Mouse (Mus musculus) MEL-GATA-1-ER (cell line): ENCODE results near the gene Fam173a.
"Not testable (repeated sequence)": the region's sequence is repeated elsewhere in the genome, so short reads cannot be mapped to it uniquely, and the experiment has no call there.

Source experiments
- DNase-seq: peaks from one replicate; pipeline ENCODE4 v3.0.0-alpha.2; 2012; ENCODE audit warnings: low read depth; ENCODE audit errors: extremely low read depth

The Fam173a gene

DNA sequence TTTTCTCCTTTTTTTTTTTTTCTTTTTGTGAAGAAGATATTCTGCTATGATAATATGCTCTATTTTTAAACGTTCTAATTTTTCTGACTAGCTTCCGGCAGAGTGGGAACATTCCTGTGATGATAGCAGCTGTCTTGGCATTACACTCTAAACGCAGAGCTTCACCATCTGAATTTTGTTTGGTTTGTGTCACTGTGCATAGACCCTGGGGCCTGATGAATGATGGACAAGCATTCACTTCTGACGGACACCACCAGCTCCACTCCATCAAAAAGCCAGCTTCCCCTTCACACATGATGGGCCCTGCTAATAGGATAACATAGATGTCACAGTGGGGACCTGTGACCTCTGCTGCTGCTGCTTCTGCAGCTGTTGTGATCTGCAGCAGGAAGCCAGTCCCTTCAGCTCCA lies 31.1 kb downstream of the Fam173a start:
- no peak for DNase-seq

DNA sequence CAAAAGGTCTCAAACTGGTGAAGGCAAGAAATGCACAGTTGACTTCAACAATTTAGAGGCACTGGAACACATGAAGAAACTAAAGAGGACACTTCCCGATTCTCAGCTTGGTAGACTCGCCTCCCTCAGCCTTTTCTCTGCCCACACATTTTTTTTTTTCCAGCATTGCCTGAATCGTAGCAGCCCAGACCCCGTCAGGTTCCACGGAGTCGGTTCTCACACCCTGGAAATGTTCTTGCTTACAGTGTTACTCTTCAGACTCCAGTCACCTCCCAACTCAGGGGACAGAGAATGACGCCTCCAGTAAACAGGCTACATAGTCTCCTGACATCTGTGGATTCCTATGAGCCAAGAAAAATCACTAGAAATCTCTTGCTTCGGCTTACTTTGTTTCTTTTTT lies 32.6 kb downstream of the Fam173a start:
- no peak for DNase-seq

DNA sequence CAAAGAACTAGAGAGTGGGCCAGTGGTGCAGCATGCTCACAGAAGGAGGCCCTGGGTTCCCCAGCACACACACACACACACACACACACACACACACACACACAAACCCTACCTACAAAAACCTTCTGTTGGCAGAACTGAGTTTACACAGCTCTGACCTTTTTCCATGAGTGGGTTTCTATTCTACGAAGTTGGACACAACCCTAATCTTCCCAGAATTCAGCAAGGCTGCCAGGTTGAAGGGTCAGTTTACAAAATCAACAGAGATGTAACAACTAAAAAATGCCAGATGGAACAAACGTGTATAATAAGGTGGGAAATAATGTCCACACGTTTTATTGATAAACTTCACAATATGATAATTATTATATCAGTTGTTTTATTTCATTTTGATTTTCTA lies 35.0 kb downstream of the Fam173a start:
- no peak for DNase-seq

DNA sequence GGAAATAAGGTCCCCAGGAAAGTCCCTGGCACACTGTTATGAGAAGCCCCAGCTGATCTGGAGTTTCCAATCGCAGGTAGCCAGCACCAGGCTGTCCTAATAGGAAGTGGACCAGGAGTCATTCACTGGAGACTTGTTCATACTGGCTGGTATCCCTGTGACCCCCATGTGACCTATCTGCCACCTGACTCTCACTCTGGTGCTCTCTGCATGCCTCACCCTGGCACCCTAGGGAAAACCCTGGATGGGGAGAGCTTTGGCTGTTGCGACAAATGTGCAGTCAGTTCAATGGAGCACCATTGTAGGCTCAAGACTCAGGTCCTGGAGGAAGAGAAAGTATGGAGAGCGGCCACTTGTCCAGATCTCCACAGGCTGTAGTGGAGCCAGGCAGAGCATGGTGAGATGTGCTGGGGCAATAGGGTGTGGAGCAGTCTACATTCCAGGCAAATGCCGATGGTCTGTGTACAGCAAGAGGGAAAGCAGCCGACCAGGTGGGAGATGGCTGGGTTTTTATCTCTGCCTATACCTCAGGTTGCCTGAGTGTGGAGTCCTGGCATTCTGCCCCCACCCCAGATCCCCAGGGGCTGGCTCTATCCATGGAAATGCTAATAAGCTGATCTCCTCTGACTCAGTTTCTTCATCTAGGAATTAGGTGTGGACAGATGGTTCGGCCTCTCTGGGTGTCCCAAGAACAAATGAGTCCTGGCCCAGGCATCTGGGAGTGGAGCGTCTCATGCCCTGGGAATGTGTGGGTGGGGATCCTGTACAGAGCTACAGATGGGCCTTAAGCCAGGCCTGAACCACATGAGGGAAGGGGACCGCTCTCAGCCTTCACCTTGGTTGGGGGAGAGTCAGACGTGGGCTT lies 36.1 kb downstream of the Fam173a start:
- no peak for DNase-seq

DNA sequence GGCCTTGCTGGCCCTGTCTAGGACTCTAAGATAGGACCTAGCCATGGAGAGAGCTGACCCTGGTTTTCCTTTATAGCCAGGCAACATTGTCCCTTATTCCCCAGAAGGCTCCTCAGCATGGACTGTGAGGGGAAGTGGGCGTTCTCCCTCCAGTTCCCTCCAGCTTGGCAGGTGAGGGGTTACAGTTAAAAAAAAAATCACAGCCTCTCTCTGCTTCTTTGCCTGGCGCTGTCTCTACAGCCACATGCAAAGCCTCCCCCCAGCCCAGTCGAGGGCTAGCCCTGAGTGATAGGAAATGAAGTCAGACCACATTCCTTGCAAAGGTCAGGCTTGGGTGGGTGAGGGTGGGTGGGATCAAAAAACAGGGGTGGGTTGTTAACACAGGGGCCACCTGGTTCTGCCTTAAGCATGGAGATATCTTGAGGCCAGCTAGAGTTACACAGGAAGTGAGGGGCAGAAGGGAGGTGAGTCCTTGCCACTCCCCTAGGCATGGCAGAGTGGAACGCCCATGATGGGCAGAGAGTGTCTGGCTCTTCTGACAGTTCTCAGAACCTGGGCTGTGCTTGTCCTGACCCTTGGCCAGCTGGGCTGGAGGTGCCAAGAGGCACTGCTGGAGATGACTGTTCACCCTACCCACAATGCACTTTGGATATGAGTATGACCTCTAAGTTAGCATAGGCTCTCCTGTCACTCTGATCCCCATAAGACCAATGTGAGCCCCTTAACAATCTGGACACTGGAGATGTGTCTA lies 36.9 kb downstream of the Fam173a start:
- DNase-seq, result no peak

DNA sequence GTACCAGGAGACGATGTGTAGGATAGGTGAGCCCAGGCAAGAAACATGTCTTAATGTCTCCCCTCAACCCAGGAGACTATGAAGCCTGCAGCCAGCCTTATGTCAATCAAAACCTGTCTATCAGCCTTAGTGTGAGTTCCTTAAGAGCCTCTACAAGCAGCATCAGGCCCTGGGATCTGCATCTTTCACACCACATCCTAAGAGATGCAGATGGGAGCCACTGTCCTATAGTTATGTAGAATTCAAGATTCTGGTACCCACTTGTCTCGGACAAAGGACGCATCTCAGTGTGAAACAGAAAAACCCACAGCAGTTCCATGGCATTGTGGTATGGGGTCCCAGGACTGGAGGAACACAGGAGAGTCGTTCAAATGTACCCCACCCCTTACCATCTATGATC lies 37.6 kb downstream of the Fam173a start:
- DNase-seq, result no peak

DNA sequence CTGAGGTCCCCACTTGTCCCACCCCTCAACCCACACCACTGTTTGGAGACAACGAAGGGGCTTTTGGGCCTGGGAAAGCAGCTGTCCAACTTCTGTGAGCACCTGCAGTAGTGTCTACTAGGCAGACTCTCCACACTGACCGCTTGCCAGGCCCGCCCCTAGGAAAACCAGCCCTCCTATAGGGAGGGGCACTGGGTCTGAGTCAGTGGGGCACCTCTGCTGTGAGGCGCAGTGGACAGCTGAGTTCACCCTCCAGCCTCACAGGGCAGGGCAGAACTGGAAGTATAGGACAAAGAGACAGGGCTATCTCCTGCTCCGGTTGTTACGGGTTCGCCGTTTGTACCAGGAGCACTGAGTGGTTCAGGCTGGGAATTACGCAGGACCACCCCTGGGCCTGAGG lies 38.5 kb downstream of the Fam173a start, which contains the start of gene Msln:
Gene Msln, minus strand, starts transcription at position 138 of the 400 bp plus-strand sequence.
- DNase-seq, result no peak

DNA sequence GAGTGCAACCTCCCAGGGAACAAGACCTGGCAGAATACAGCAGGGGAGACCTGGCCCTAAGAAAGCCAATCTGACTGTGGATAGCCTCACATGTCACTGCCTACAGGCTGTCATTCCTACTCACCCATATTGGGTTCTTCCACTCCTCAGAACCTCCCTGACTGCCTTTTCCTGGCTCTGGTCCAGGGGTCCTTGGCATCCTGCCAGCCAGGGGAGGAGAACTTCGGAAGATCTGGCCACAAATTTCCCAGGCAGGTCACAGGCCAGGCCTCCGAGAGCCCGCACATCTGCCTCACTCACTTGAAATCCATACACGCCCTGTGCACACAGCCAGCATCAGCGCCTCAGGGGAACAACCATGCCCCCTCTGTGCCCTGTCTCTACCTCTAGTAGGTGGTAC lies 41.3 kb downstream of the Fam173a start:
- no peak for DNase-seq

DNA sequence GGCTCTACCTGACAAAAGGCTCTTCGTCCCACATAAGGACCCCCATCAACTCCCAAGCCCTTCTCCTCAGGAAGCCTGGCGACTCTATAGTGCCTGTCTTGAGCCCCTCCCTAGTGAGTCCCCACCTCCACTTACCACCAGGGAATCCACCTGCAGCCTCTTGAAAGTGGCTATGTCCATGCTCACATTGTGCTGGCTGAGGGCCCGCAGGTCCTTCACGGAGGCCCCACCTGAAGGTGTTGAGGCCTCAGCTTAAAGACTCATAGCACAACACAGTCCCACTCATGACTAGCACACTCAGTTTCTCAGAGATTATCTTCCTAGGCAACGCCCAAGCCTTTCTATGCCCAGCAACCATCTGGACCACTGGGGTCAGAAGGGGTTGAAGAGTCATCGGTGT lies 43.4 kb downstream of the Fam173a start:
- DNase-seq, result no peak

DNA sequence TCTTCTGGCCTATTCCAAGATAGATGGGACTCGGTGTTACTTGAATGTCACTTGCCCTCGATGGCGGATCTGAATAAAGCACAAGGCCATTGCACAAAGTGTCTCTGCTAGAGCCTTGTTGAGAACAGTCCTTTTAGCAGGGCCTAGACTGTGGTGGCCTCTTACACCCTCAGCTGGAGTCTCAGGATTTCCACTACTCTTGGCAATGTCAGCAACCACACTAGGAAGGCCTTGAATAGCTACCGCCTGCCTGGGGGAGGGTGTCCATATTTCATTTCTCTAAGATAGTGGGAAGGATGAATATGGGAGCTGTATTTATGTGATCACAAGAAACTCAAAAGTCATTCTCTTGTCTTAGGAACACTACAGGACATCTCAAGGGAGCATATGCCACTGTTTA lies 44.5 kb downstream of the Fam173a start:
- no peak for DNase-seq

DNA sequence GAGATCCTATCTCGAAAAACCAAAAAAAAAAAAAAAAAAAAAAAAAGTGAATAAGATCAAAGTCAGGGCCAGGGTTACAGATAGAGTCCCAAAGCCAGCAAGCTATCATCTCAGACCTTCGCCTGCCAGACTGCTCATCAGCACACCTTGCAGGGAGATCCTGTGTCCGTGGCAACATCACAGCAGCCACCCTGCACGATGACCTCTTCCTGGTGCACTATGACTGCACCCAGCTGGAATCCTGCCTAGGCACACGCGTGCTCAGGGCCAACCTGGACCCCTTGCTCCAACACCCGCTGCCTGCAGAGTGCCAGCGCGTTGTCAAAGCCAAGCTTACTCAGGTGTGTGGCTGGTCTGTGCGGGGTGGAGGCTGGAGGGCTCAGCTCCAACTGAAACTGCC lies 48.4 kb downstream of the Fam173a start:
- no peak for DNase-seq

DNA sequence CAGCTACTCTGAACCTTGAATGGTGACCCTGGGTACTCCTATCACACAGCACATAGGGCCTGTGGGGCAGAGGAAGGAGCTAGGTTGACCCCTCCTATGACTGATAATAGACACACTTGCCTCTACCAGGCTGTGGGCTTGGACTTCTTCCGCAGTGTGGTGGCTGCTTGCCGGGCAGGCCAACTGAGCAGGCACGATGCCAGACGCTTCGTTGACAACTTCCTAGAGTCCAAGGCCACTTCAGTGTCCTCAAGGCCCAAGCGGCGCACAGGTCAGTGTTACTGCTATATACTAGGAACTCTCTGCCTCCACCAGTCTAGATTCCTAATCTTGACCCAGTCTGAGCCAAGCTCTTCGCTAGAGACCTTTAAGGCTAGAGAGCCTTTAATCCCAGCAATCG lies 48.9 kb downstream of the Fam173a start:
- DNase-seq, result no peak

DNA sequence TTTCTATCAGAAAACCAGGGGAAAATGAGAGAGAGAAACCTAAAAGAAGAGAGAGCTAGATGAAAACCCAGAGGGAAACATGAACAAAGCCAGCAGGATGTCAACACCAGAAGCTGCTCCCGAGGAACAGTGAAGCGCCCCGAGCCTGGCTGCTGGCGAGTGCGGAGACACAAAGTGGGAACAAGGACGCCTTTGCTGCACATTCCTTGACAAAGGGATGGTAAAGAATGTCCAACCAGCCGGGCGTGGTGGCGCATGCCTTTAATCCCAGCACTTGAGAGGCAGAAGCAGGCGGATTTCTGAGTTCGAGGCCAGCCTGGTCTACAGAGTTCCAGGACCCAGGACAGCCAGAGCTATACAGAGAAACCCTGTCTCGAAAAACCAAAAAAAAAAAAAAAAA lies 51.2 kb downstream of the Fam173a start:
- not testable (repeated sequence) for DNase-seq
